Mouse (Mus musculus): ENCODE measurements at regions not wholly inside any gene's neighbourhood (a gene's known extent, or its start where the extent isn't known, plus 50 kb on each side); places are given as distances from the start of the nearest gene placed in this dataset.
"Not testable (repeated sequence)": the region's sequence is repeated elsewhere in the genome, so short reads cannot be mapped to it uniquely, and the experiment has no call there.

DNA sequence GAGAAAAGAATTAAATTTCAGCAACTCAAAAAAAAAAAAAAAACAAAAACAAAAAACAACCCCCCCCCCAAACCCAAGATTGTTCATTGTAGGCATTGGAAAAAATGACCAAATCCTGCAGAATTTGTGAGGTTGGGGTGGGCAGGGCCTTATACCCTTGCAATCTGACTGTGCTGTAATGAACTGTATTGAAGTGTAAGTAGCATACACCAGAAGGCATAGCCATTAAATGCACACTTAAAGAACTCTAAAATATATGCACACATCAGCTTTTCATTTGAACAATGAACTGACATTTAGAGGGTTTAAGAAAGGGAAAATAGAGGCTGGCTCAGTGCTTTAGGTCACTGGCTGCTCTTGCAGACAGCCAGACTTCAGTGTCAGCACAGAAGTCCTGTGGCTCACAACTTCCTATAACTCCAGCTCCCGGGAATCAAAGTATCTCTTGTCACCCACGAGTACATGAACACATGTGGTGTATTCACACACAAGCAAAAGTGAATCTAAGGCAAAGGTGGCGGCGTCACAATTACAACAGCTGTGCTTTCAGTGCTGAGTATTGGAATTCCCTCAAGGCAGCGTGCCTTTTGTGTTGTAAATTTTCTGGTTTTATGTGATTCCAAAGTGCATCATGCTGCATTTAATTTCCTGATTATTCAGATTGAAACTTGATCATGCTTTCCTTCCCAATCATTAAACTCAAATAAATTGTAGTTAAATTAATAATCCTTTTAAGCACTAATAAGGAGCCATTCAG, 150.6 kb upstream of the Tmc3 start:
- Histone ChIP-seq H3K4me1 (ENCODE audit: control insufficient read depth, insufficient read depth, low read length) (no peaks in the 10 kb centered on the region), H3K27ac (ENCODE audit: insufficient read depth, low read length) (no peak overlapping the region), H3K4me3 (ENCODE audit: insufficient read depth, low read length) (no peak overlapping the region)
- TF ChIP-seq CTCF (IDR thresholded peaks at IDR 0.05; ENCODE audit: extremely low read depth, insufficient read depth, low read length) (no peak), POLR2A (IDR thresholded peaks at IDR 0.05; ENCODE audit: extremely low read depth, insufficient read depth, low read length) (no peak)

DNA sequence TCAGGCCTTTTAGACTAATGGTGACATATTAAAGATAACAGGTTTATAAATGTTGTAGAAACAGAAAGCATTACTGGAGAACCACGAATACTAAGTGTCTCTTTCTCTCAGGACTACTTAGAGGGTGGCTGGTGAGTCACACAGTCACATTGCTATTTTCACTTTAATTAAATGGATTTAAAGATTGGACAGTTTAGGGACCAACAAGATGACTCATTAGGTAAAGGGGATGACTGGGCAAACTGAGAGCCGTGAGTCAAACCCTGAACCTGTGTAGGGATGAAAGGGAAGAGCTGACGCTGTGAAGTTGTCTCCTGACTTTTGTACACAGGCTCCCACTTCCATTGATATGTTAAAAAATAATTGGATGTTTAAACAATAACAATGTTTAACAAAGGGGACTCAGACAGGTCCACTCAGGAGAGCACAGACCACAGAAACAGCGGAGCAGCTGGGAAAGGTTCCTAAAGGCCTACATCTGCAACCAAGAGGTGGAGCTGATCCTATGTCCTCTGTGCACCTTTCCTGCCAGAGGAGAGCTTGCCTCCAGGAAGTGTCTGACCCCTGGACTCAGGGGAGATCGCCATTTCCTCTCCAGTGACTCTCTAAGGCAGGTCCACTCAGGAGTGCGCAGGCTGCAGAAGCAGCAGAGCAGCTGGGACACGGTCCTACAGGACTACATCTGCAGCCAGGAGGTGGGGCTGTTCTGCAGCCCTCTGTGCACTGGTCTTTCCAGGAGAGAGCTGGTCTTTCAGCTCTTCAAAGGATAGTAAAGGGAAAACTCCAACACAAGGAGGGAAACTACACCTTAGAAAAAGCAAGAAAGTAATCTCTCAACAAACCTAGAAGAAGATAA, 146.0 kb upstream of the Tmc3 start:
- H3K4me1 ChIP-seq (ENCODE audit: control insufficient read depth, insufficient read depth, low read length): no peaks in the 10 kb centered on the region
- TF ChIP-seq POLR2A (IDR thresholded peaks at IDR 0.05; ENCODE audit: extremely low read depth, insufficient read depth, low read length) (no peak), CTCF (IDR thresholded peaks at IDR 0.05; ENCODE audit: extremely low read depth, insufficient read depth, low read length) (no peak)
- H3K27ac ChIP-seq (ENCODE audit: insufficient read depth, low read length): no peak overlapping the region
- H3K4me3 ChIP-seq (ENCODE audit: insufficient read depth, low read length): no peak overlapping the region

DNA sequence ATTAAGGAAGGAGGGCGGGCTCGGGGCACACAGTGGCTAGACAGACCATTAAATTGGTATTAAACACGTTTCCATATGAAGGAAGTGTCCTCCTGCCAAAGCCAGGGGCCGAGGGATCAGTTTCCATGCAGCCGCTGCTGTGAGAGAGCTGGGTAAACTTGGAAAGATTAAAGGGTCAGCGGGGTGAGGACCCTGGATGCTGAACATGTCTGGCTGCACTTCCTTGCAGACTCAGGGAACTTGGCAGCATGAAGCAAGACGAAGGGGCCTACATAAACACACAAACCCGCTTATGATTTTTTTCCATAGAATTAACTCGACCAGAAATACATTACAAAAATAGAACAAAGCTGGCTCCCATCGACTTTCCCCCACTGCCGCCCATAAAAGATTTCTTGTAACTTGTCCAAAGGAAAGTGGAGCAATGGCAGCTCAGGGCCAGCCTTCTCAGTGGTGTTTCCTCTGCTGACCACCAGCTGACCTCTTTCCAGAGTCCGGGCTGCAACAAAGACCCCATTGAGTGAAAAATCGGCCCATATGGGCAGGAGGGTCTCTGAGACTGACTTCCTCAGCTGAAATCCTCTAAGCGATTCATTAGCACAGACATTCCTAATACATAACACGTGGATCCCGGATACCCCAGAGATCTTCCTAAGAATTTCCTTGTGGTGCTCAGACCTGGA, 141.0 kb upstream of the Tmc3 start:
- Histone ChIP-seq H3K4me3 (ENCODE audit: insufficient read depth, low read length) (no peak overlapping the region), H3K27ac (ENCODE audit: insufficient read depth, low read length) (no peak overlapping the region), H3K4me1 (ENCODE audit: control insufficient read depth, insufficient read depth, low read length) (peaks cover 1% of the 10 kb centered on the region; the same call in 1 of the 2 replicates)
- TF ChIP-seq POLR2A (IDR thresholded peaks at IDR 0.05; ENCODE audit: extremely low read depth, insufficient read depth, low read length) (no peak), CTCF (IDR thresholded peaks at IDR 0.05; ENCODE audit: extremely low read depth, insufficient read depth, low read length) (no peak)

DNA sequence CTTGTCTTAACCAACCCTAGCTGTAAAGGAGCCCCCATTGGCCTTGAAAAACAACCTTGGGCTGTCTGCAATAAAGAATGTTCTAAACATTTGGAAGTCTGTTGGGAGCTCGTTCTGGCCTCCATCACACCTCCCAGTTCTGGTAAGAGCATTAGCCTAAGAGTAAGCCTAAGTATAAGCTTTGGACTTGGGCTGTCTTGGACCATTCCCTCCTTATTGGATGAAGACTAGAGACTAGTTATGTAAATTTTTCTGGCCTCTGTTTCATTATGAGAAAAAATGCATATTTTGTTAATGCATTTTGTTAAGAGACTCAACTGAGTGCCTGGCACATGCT, 140.5 kb upstream of the Tmc3 start:
- H3K4me1 ChIP-seq (ENCODE audit: control insufficient read depth, insufficient read depth, low read length): peaks cover 1% of the 10 kb centered on the region; the same call in 1 of the 2 replicates
- TF ChIP-seq CTCF (IDR thresholded peaks at IDR 0.05; ENCODE audit: extremely low read depth, insufficient read depth, low read length) (no peak), POLR2A (IDR thresholded peaks at IDR 0.05; ENCODE audit: extremely low read depth, insufficient read depth, low read length) (no peak)
- H3K4me3 ChIP-seq (ENCODE audit: insufficient read depth, low read length): no peak overlapping the region
- H3K27ac ChIP-seq (ENCODE audit: insufficient read depth, low read length): no peak overlapping the region

DNA sequence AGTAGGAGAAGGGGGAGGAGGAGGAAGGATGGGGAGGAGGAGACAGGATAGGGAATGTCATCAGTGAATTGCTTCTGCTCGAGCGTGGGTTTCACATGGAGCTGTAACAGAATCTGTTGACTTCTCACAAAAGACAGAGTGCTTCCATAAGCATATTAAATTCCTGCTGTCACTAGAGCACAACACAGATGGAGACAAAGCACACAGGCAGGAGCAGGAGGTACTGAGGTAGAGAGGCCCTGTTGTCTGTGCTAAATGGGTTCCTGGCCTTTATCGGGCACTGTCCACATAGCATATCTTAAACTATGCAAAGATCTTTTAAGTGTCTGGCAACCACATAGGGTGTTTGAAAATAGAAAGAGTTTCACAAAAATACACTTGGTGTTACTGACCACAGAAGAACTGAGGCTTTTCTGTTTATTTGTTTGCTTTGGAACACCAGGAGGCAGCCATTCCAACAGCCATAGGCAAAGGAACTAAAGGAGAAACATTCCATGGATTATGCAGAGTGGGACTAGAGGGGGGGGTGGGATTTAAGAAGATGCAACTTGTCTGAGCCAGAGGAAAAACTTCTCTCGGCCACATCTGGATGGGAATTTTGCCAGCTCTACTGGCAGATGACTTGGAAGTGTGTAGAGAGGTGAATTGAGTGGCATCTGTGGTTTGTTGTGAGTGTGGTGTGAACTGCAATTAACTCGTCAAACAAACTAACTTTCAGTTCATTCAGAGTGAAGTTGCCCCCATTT, 139.4 kb upstream of the Tmc3 start:
- H3K4me3 ChIP-seq (ENCODE audit: insufficient read depth, low read length): no peak overlapping the region
- H3K27ac ChIP-seq (ENCODE audit: insufficient read depth, low read length): no peak overlapping the region
- peaks cover 1% of the 10 kb centered on the region; the same call in 1 of the 2 replicates for H3K4me1 ChIP-seq (ENCODE audit: control insufficient read depth, insufficient read depth, low read length)
- TF ChIP-seq CTCF (IDR thresholded peaks at IDR 0.05; ENCODE audit: extremely low read depth, insufficient read depth, low read length): no peak
- no peak for TF ChIP-seq POLR2A (IDR thresholded peaks at IDR 0.05; ENCODE audit: extremely low read depth, insufficient read depth, low read length)

DNA sequence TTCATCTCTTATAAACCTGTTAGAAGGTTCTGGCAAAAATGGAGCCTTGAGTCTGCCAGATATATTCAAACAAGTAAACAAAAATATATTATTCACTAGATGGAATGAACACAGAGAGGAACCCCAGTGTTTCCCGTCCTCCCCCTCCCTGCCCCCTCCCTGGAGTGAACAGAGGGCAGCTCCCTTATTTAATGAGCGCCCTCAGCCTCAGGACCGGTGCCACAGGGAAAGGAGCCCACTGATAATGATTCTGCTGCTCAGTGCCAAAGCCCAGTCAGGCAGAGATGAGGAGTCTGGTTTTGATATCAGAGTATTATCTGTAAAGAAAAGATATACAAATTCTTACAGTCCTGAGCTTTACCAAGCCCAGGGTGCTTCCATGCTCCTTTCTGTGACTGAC, 134.4 kb upstream of the Tmc3 start:
- H3K4me1 ChIP-seq (ENCODE audit: control insufficient read depth, insufficient read depth, low read length): no peaks in the 10 kb centered on the region
- H3K27ac ChIP-seq (ENCODE audit: insufficient read depth, low read length): no peak overlapping the region
- H3K4me3 ChIP-seq (ENCODE audit: insufficient read depth, low read length): no peak overlapping the region
- TF ChIP-seq CTCF (IDR thresholded peaks at IDR 0.05; ENCODE audit: extremely low read depth, insufficient read depth, low read length) (no peak), POLR2A (IDR thresholded peaks at IDR 0.05; ENCODE audit: extremely low read depth, insufficient read depth, low read length) (no peak)

DNA sequence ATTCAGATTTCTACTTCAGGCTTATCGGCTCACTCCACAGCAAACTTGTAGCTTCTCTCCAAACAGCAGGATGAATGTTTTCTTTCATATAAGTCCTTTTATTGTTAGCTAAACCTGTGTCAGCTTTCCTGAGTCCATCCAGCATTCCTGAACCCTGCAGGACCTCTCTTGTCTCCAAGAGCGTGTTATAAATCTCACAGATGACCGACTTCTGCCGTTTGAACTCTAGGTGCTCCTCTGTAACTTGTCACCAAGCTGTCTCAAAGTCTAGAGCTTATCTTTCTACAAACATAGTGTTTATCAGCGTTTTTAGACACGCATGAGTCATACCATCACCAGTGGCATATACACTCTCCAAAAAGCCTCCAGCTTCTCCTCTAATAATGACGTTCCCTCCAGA, 132.4 kb upstream of the Tmc3 start:
- no peaks in the 10 kb centered on the region for H3K4me1 ChIP-seq (ENCODE audit: control insufficient read depth, insufficient read depth, low read length)
- no peak for TF ChIP-seq POLR2A (IDR thresholded peaks at IDR 0.05; ENCODE audit: extremely low read depth, insufficient read depth, low read length)
- TF ChIP-seq CTCF (IDR thresholded peaks at IDR 0.05; ENCODE audit: extremely low read depth, insufficient read depth, low read length): no peak
- H3K27ac ChIP-seq (ENCODE audit: insufficient read depth, low read length): no peak overlapping the region
- no peak overlapping the region for H3K4me3 ChIP-seq (ENCODE audit: insufficient read depth, low read length)

DNA sequence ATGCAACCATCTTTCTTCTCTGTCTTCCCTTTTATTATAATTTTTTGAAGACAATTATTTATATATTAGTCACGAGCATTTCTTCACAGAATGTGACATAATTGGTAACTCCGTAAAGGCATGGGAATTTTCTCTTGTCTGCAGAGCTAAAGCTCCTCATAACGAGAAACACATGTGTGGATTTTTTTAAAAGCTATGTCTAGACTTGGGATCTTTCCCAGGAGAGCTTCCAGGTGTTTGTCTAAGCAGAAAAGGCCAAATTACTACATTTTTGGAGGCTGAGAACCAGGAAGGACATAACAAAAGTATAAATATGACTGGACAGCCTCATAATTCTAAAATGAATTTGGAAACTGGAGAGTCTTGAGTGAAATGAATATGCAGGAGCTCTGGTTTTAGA, 125.2 kb upstream of the Tmc3 start:
- Histone ChIP-seq H3K4me3 (ENCODE audit: insufficient read depth, low read length) (no peak overlapping the region), H3K4me1 (ENCODE audit: control insufficient read depth, insufficient read depth, low read length) (no peaks in the 10 kb centered on the region), H3K27ac (ENCODE audit: insufficient read depth, low read length) (no peak overlapping the region)
- TF ChIP-seq CTCF (IDR thresholded peaks at IDR 0.05; ENCODE audit: extremely low read depth, insufficient read depth, low read length): no peak
- TF ChIP-seq POLR2A (IDR thresholded peaks at IDR 0.05; ENCODE audit: extremely low read depth, insufficient read depth, low read length): no peak

DNA sequence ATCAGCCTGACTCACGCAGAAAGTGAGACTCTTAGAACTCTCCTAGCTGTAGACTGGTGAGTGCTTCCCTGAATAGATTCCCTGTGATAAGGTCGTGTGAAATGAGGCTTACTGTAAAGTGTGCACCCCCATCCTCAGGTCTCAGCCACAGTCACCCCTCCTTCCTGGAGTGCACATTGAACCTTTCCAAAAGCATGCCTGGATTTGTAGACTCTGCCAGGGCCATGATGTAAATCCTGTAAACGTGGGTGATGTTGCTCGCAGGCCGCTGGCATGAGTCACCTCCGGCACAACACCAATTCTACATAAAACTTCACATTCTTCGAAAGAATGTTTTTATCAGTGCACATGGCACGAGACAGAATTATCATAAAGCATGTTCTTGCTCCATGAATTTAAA, 117.7 kb upstream of the Tmc3 start:
- TF ChIP-seq POLR2A (IDR thresholded peaks at IDR 0.05; ENCODE audit: extremely low read depth, insufficient read depth, low read length) (no peak), CTCF (IDR thresholded peaks at IDR 0.05; ENCODE audit: extremely low read depth, insufficient read depth, low read length) (no peak)
- H3K27ac ChIP-seq (ENCODE audit: insufficient read depth, low read length): no peak overlapping the region
- H3K4me3 ChIP-seq (ENCODE audit: insufficient read depth, low read length): no peak overlapping the region
- H3K4me1 ChIP-seq (ENCODE audit: control insufficient read depth, insufficient read depth, low read length): no peaks in the 10 kb centered on the region

DNA sequence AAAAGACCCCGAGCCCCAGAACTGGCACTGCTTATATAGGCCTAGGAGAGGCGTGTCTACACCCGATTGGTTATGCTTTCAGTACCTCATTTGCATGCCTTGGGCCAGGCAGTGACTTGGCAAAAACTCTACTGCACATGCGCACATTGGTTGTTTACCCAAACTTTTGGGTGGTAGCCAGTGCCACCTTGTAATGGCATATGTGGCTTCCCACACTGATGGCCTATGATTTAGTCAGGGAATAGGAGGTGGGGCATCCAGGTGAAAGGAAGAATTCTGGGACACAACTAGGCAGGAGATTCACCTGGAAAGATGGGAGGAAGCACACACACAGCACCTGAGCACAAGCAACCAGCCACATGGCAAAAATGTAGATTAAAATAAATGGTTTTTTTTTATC, 114.9 kb upstream of the Tmc3 start:
- H3K4me1 ChIP-seq (ENCODE audit: control insufficient read depth, insufficient read depth, low read length); H3K27ac ChIP-seq (ENCODE audit: insufficient read depth, low read length); H3K4me3 ChIP-seq (ENCODE audit: insufficient read depth, low read length): not testable (repeated sequence)
